Mouse (Mus musculus) MEL (cell line): Measurements from ENCODE around the gene Unc93b1.

Experiments used
- CHD2 ChIP-seq: IDR thresholded peaks from 2 replicates; pipeline ENCODE4 v1.6.1; 2011; ENCODE audit warnings: low read length, improper control_type of control experiment
- CTCF ChIP-seq, 3 experiments: IDR thresholded peaks in 2 of 3; conservative IDR thresholded peaks in 1 of 3; 2 replicates each; pipeline ENCODE4 v1.5.1; 2011 to 2012; ENCODE audit warnings: low read length in 3 of 3, low read depth in 2 of 3, mild to moderate bottlenecking in 2 of 3, improper control_type of control experiment in 1 of 3, inconsistent platforms in 1 of 3, mixed read lengths in 1 of 3, moderate library complexity in 1 of 3; ENCODE audit not compliant: control insufficient read depth in 1 of 3, insufficient read depth in 1 of 3, poor library complexity in 1 of 3, severe bottlenecking in 1 of 3
- EP300 ChIP-seq, 2 experiments: IDR thresholded peaks; 2 replicates each; pipeline ENCODE4 v1.6.1; 2011; ENCODE audit warnings: improper control_type of control experiment in 2 of 2, low read length in 2 of 2, low read depth in 1 of 2, mild to moderate bottlenecking in 1 of 2
- GATA1 ChIP-seq: IDR thresholded peaks from 2 replicates; pipeline ENCODE4 v1.6.1; 2011; ENCODE audit warnings: low read depth, low read length, improper control_type of control experiment
- HCFC1 ChIP-seq: IDR thresholded peaks from 2 replicates; pipeline ENCODE4 v1.6.1; 2012; ENCODE audit warnings: low read depth, mild to moderate bottlenecking, inconsistent platforms, low read length, improper control_type of control experiment, moderate library complexity
- MAX ChIP-seq: IDR thresholded peaks from 2 replicates; pipeline ENCODE4 v1.6.1; 2011; ENCODE audit warnings: low read length, improper control_type of control experiment
- MXI1 ChIP-seq: IDR thresholded peaks from 2 replicates; pipeline ENCODE4 v1.6.1; 2011; ENCODE audit warnings: mild to moderate bottlenecking, low read depth, low read length, improper control_type of control experiment
- POLR2A ChIP-seq, 2 experiments: IDR thresholded peaks; 2 replicates each; pipeline ENCODE4 v1.6.1; 2011 to 2012; ENCODE audit warnings: low read length in 2 of 2, mild to moderate bottlenecking in 2 of 2, control low read depth in 1 of 2, improper control_type of control experiment in 1 of 2, low read depth in 1 of 2, moderate library complexity in 1 of 2; ENCODE audit not compliant: control insufficient read depth in 1 of 2, insufficient read depth in 1 of 2, poor library complexity in 1 of 2
- RCOR1 ChIP-seq: IDR thresholded peaks from 2 replicates; pipeline ENCODE4 v1.6.1; 2012; ENCODE audit warnings: low read depth, mild to moderate bottlenecking, inconsistent platforms, low read length, improper control_type of control experiment
- ZKSCAN1 ChIP-seq: IDR thresholded peaks from 2 replicates; pipeline ENCODE4 v1.6.1; 2012; ENCODE audit warnings: low read depth, mild to moderate bottlenecking, inconsistent platforms, low read length, improper control_type of control experiment, moderate library complexity

DNA sequence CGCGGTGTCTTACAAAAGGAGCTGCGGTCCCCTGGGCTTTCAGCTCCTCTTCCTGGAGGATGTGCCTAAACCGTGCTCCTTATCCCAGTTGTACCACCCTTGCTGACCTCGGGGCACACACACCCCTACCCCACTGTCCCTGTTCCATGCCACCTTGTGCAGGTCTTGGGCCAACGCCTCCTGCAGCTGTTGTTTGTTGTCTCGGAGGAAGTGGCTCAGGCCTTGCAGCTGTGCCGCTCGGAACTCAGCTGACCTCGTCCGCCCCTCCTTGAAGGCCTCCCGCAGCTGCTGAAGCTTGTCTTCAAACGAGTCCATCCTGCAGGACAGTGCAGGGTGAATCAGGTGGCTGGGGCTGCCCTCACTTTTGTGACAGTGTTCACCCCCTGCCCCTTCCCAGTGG, 11.4 kb upstream of the Unc93b1 start:
- TF ChIP-seq HCFC1 (no peak), GATA1 (no peak), POLR2A (IDR thresholded peaks at IDR 0.05; ENCODE audit: control insufficient read depth in 1 of 2, insufficient read depth in 1 of 2, low read depth in 1 of 2, low read length in 2 of 2, poor library complexity in 1 of 2) (no peak), MAX (no peak), RCOR1 (no peak), CTCF (IDR thresholded peaks at IDR 0.05 in 2 of 3, conservative IDR thresholded peaks at IDR 0.05 in 1 of 3; ENCODE audit: control insufficient read depth in 1 of 3, insufficient read depth in 1 of 3, low read depth in 2 of 3, low read length in 3 of 3, poor library complexity in 1 of 3, severe bottlenecking in 1 of 3) (no peak), CHD2 (no peak), ZKSCAN1 (no peak), EP300 (IDR thresholded peaks at IDR 0.05; ENCODE audit: low read depth in 1 of 2, low read length in 2 of 2) (no peak), MXI1 (no peak)
